Mouse (Mus musculus): ENCODE data around the gene Pced1b.

Gene Pced1b

GRCm38 (mm10) chr15:97259968-97260597 is 13.2 kb downstream of the Pced1b start:
- no peak for TF ChIP-seq NANOG (IDR thresholded peaks at IDR 0.05; ENCODE audit: borderline replicate concordance, low read length)
- no peak for TF ChIP-seq CTCF (conservative IDR thresholded peaks at IDR 0.05; ENCODE audit: low read length)
- TF ChIP-seq POU5F1 (IDR thresholded peaks at IDR 0.05; ENCODE audit: borderline replicate concordance, low read length) = no peak
- peaks cover 12% of the 10 kb centered on the region for H3K4me1 ChIP-seq (replicated peaks; ENCODE audit: low read depth, low read length)
- H3K9me3 ChIP-seq (ENCODE audit: low read length) = peaks cover 13% of the 10 kb centered on the region; the same call in 1 of the 2 replicates

GRCm38 (mm10) chr15:97262251-97262650 is 15.3 kb downstream of the Pced1b start:
- Histone ChIP-seq H3K27me3 (ENCODE audit: insufficient read depth, low read length) (no peaks in the 10 kb centered on the region), H3K4me1 (replicated peaks; ENCODE audit: low read depth, low read length) (no peaks in the 10 kb centered on the region), H3K4me3 (replicated peaks; ENCODE audit: low read length) (no peak overlapping the region), H3K36me3 (ENCODE audit: insufficient read depth, low read length) (no peaks in the 10 kb centered on the region), H3K9me3 (ENCODE audit: low read length) (peaks cover 13% of the 10 kb centered on the region; the same call in 1 of the 2 replicates)
- no peak for TF ChIP-seq POU5F1 (IDR thresholded peaks at IDR 0.05; ENCODE audit: borderline replicate concordance, low read length)
- TF ChIP-seq NANOG (IDR thresholded peaks at IDR 0.05; ENCODE audit: borderline replicate concordance, low read length) = no peak
- TF ChIP-seq CTCF (conservative IDR thresholded peaks at IDR 0.05; ENCODE audit: low read length) = no peak

More at GRCm38 (mm10) chr15:97259968-97260597, 13.2 kb downstream of the Pced1b start:
- H3K4me3 ChIP-seq (replicated peaks; ENCODE audit: low read length) = no peak overlapping the region
- no peaks in the 10 kb centered on the region for H3K36me3 ChIP-seq (ENCODE audit: insufficient read depth, low read length)
- H3K27me3 ChIP-seq (ENCODE audit: insufficient read depth, low read length) = no peaks in the 10 kb centered on the region

GRCm38 (mm10) chr15:97266236-97266845 is 19.4 kb downstream of the Pced1b start:
- no peak overlapping the region for H3K4me3 ChIP-seq (replicated peaks; ENCODE audit: low read length)
- H3K36me3 ChIP-seq (ENCODE audit: insufficient read depth, low read length) = no peaks in the 10 kb centered on the region
- H3K27me3 ChIP-seq (ENCODE audit: insufficient read depth, low read length) = no peaks in the 10 kb centered on the region
- no peaks in the 10 kb centered on the region for H3K9me3 ChIP-seq (ENCODE audit: low read length)
- H3K4me1 ChIP-seq (replicated peaks; ENCODE audit: low read depth, low read length) = 0 out of 2 replicates have a peak, but pooled peaks cover 4% of the 10 kb centered on the region
- TF ChIP-seq CTCF (conservative IDR thresholded peaks at IDR 0.05; ENCODE audit: low read length) (no peak), POU5F1 (IDR thresholded peaks at IDR 0.05; ENCODE audit: borderline replicate concordance, low read length) (no peak), NANOG (IDR thresholded peaks at IDR 0.05; ENCODE audit: borderline replicate concordance, low read length) (no peak)

- H3K36me3 ChIP-seq (ENCODE audit: insufficient read depth, low read length) = no peaks in the 10 kb centered on the region
- no peak overlapping the region for H3K4me3 ChIP-seq (replicated peaks; ENCODE audit: low read length)
- no peaks in the 10 kb centered on the region for H3K27me3 ChIP-seq (ENCODE audit: insufficient read depth, low read length)
- 0 out of 2 replicates have a peak, but pooled peaks cover 4% of the 10 kb centered on the region for H3K4me1 ChIP-seq (replicated peaks; ENCODE audit: low read depth, low read length)
- H3K9me3 ChIP-seq (ENCODE audit: low read length) = no peaks in the 10 kb centered on the region
- no peak for TF ChIP-seq POU5F1 (IDR thresholded peaks at IDR 0.05; ENCODE audit: borderline replicate concordance, low read length)
- TF ChIP-seq CTCF (conservative IDR thresholded peaks at IDR 0.05; ENCODE audit: low read length) = no peak
- no peak for TF ChIP-seq NANOG (IDR thresholded peaks at IDR 0.05; ENCODE audit: borderline replicate concordance, low read length)
Measured at GRCm38 (mm10) chr15:97267094-97267695, 20.3 kb downstream of the Pced1b start.

- TF ChIP-seq CTCF (conservative IDR thresholded peaks at IDR 0.05; ENCODE audit: low read length) (no peak), POU5F1 (IDR thresholded peaks at IDR 0.05; ENCODE audit: borderline replicate concordance, low read length) (no peak), NANOG (IDR thresholded peaks at IDR 0.05; ENCODE audit: borderline replicate concordance, low read length) (no peak)
Measured at GRCm38 (mm10) chr15:97271985-97272697, 25.2 kb downstream of the Pced1b start.

GRCm38 (mm10) chr15:97272831-97273230 is 25.9 kb downstream of the Pced1b start:
- H3K9me3 ChIP-seq (ENCODE audit: low read length) = no peaks in the 10 kb centered on the region
- H3K4me3 ChIP-seq (replicated peaks; ENCODE audit: low read length) = no peak overlapping the region
- peaks cover 7% of the 10 kb centered on the region for H3K4me1 ChIP-seq (replicated peaks; ENCODE audit: low read depth, low read length)
- no peak for TF ChIP-seq CTCF (conservative IDR thresholded peaks at IDR 0.05; ENCODE audit: low read length)
- TF ChIP-seq NANOG (IDR thresholded peaks at IDR 0.05; ENCODE audit: borderline replicate concordance, low read length) = no peak
- TF ChIP-seq POU5F1 (IDR thresholded peaks at IDR 0.05; ENCODE audit: borderline replicate concordance, low read length) = no peak
- H3K36me3 ChIP-seq (ENCODE audit: insufficient read depth, low read length) = no peaks in the 10 kb centered on the region
- no peaks in the 10 kb centered on the region for H3K27me3 ChIP-seq (ENCODE audit: insufficient read depth, low read length)

More at GRCm38 (mm10) chr15:97271985-97272697, 25.2 kb downstream of the Pced1b start:
- Histone ChIP-seq H3K36me3 (ENCODE audit: insufficient read depth, low read length) (no peaks in the 10 kb centered on the region), H3K9me3 (ENCODE audit: low read length) (no peaks in the 10 kb centered on the region), H3K4me3 (replicated peaks; ENCODE audit: low read length) (no peak overlapping the region), H3K4me1 (replicated peaks; ENCODE audit: low read depth, low read length) (peaks cover 7% of the 10 kb centered on the region), H3K27me3 (ENCODE audit: insufficient read depth, low read length) (no peaks in the 10 kb centered on the region)

- Histone ChIP-seq H3K27me3 (ENCODE audit: insufficient read depth, low read length) (no peaks in the 10 kb centered on the region), H3K9me3 (ENCODE audit: low read length) (no peaks in the 10 kb centered on the region), H3K36me3 (ENCODE audit: insufficient read depth, low read length) (no peaks in the 10 kb centered on the region), H3K4me1 (replicated peaks; ENCODE audit: low read depth, low read length) (peaks cover 14% of the 10 kb centered on the region), H3K4me3 (replicated peaks; ENCODE audit: low read length) (no peak overlapping the region)
- no peak for TF ChIP-seq POU5F1 (IDR thresholded peaks at IDR 0.05; ENCODE audit: borderline replicate concordance, low read length)
- no peak for TF ChIP-seq NANOG (IDR thresholded peaks at IDR 0.05; ENCODE audit: borderline replicate concordance, low read length)
- no peak for TF ChIP-seq CTCF (conservative IDR thresholded peaks at IDR 0.05; ENCODE audit: low read length)
Measured at GRCm38 (mm10) chr15:97275626-97276395, 28.9 kb downstream of the Pced1b start.
